Mouse (Mus musculus) adrenal gland, postnatal 36 days (tissue): ENCODE results near the gene Ak9. TPM values are rescaled to one million over a fixed set of nuclear protein-coding genes. Genes with fewer than 3 reads are reported as not detected.
"Not testable (repeated sequence)": the region's sequence is repeated elsewhere in the genome, so short reads cannot be mapped to it uniquely, and the experiment has no call there.

Source experiments
- DNase-seq, 2 experiments: peaks; one replicate each; pipeline ENCODE4 v3.0.0; 2021; ENCODE audit warnings: mixed read lengths in 1 of 2
- total RNA-seq, 2 experiments: library from RNA; stranded (reverse); gene quantifications; 2 replicates each; pipeline ENCODE4 v1.2.3; 2021

Ak9 gene
- total RNA-seq, 2 experiments from 2014 or later: not detected

DNA sequence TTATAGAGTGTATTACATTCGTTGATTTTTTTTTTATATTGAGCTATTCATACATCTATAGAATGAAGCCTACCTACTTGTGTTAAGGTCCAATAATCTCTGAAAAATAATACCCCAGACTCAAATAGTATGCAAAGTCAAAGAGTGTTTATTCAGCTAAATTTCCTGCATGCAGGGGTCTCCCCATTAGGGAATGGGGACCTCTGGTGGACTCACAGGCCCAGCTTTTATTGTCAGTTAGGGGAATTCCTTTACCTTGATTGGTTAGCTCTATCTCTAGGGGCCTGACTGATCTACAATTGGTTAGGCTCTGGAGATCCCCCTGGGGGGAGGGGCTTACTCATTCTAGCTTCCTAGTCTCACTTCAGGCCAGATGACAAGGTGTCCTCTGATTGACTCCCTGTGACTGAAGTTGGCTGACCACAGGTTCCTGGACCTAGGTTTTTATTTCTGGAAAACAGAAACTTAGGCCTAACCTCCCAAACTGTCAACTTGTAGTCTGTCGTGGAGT is 28.8 kb downstream of the Ak9 start:
- DNase-seq: no peak

DNA sequence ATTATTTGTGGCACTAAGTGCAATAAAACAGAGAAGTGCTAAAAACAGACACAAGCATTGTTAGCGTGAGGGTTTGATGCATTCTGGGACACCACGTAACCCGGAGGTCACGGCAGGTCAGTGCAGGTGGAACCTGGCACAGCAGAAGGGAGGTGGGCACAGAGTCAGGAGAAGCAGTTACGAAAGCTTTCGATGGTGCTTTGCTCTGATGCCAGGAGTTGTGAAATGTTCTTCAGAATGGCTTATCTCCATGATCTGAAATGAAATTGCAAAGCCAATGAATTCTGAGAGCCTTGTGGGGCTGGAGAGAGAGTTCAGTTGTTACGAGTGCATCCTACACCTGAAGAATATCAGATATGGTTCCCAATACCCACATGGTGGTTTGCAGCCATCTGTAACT is 37.6 kb downstream of the Ak9 start:
- DNase-seq: peak in 1 of 2 experiments; percentile 13

DNA sequence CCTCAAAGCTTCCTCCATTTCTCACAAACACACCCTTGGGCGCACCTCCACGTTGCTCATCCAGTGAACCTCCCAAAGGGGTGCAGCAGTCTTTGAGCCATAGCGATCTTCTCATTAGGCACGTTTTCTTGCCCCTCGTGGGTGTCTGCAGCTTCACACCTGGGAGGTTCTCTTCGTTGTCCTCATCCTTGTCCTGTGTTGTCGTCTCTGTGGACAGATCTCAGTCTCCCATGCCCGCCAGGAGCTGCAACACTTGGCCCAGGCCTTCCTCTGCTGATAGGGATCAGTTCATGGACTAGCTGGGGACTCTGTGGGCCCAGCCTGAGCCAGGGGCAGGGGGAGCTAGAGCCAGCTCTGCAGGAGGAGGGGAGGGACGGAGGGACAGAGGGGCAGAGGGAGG is 61.3 kb downstream of the Ak9 start:
- DNase-seq: no peak

DNA sequence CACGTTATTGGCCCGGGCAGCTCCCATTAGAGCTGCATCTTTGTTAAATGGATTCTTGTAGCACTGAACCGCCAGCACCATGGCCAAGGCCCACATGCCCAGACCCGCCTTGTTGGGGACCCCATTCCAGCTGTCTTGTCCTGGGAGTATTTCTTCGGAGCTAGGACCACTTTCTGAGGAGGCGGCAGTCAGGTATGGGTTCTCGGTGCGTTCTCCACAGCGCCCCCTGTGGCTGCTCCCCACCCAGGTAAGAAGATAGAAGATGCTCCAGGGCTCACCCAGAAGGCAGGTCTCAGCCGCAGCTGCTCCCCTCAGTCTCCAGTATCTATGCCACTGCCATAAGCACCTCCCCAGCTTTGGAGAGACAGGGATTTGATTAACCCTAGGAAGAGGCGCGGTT is 76.7 kb downstream of the Ak9 start:
- no peak for DNase-seq

DNA sequence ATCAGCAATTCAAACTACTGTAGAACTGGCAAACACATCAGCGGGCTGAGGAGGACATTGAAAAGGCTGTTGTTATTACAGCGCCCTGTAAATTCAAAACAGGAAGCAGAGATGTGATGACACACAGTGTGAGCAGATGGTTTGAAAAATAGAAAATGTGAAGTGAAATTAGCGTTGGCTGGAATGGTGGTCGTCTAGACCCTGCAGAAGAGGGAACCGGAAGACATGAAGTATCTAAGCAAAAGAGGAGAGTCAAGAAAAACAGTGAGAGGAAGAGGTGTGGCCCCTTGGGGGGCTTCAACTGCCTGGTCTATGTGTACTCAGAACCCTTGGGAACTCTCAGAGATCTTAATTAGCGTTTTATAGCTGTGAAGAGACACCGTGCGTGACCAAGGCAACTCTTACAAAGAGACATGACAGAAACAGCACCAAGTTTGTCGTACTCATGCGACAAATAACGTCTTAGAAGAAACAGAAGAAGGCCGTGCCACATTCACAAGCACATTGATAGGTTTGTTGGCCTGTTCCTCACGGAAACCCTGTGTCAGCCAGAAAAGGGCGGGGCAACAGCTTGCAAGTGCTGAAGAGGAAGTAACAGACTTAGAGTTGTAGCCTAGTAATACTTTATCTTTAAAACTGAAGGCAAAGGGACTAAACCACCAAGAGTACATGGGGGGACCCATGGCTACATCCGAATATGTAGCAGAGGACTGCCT is 81.9 kb downstream of the Ak9 start:
- peak in 1 of 2 experiments; percentile 24 for DNase-seq

DNA sequence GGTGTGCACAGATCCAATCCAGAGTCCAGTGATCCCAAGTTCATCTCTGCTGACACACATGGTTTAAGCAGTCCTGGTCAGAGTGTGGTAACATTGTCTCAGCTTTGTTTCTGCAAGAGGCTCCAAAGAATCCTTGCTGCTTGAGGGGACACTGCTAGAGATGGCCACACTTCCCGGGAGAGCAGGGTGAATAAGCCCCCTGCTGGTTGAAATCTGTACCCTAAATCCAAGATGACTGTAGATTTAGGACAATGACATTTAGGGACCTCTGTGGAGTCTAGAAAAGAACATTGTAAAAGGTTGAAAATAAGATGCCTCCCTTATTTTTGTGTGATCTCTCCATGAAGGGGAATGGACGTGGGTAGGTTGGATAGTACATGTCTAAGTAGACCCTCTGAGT is 89.8 kb downstream of the Ak9 start:
- no peak for DNase-seq

DNA sequence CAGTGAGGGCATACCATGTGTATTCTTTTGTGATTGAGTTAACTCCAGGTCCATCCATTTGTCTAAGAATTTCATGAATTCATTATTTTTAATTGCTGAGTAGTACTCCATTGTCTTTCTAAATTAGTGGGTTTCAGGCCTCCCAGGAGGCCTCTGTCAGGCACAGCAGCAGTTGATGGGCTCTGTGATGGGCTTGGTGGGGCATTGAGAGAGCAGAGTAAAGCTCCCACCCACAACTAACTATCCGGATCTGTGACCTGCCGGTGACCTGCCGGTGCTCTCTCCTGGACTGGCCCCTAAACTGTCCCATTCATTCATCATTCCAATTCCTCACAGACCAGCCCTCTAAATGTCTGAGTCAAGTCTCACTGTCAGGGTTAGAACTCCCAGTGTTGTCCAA is 97.3 kb downstream of the Ak9 start:
- no peak for DNase-seq

DNA sequence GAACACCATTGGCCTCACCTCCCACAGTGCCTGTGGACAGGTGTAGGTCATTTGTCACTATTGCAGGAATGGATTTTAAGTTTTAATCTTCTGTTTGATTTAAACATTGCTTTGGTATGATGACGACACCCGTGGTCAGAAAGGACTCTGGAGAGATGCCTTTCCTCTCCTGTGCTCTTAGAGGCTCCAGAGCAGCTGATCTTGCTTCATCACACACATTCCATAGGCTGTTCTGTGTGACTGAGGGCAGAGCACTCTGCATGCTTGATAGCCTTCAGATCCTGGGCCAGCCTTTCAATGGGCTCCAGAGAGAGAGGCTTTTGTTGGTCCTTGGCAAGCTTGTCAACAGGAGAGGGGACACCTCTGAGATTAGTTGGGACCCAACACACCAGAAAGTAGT is 99.6 kb downstream of the Ak9 start:
- DNase-seq: no peak

DNA sequence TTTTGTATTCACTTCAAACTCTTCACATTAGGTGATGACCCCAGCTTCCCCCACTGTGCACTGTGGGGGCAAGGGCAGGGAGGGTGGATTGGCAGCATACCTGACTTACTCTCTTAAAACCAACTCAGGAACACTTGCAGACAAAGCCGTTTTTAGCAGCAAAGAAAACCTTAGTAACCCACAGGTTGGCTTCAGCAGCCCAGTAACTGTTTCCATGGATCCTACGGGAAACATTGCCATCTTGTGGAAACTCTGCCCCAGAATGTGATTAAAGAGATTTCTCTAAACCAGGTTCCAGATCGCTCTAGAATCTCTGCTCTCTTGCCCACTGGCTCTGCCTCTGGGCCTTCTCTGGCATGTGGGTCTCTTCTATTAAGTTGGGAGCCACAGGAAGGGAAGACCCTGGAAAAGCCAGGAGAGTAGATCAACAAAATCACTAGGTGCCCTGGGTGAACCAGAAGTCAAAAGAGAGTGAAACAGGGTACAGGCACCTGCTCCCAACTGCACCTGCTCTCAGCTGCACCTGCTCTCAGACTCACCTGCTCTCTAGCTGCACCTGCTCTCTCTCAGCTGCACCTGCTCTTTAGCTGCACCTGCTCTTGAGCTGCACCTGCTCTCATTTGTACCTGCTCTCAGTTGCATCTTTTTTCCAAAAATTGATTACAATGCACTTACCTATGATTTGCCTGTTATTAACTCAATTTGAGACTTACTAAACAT is 100.3 kb downstream of the Ak9 start:
- no peak for DNase-seq

DNA sequence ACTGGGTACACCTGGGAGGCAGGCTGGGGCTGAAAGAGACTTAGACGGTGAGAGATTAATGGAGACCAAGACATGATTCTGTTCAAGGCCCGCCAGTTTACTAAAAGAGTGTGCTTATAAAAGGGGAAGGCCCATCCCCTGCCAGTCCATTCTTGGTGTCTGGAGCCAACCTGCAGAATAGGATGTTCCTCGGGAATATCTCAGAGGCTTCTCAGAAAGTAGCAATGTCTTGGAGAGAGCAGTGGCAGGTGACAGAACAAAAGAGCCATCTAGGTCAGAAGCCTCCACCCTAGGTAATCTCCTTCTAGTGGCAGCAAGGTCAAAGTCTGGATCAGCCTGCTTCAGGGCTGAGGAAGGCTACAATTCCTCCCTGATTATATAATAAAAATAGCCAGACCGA is 106.4 kb downstream of the Ak9 start:
- not testable (repeated sequence) for DNase-seq

DNA sequence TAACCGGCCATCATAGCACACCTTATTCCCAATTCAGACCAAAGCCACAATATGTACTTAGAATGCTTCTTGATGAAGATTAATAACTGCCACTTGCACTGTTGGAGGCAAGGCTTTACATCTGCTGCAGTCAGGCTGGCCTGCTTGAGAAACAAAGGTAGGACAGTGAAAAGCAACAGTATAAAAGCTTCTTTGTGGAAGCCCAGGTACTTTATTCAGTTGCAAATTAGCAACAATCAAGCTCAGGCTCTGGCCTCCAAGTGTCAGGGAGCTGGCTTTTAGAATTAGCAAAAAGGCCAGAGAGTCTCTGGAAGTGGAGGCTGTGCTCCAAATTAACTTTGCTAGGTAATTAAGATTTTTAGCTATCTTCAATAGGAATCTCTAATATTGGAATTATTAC is 107.0 kb downstream of the Ak9 start:
- DNase-seq: not testable (repeated sequence)

DNA sequence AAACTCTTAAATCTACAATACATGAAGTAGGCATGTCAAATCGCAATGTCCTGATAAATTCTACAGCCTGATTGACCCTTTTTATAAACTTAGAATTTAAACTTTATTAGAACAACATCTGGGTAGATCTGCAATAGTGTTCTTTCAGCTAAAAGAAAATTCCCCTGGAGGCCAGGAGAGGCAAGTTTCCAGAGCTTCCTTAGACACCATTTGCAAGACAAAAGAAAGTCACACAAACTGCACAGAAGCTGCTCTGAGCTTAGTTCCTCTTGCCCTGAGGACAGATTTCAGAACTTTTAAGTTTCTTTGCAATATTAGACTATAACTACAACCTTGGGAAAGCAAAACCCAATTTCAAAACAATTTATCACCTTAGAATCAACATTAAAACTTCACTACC is 109.7 kb downstream of the Ak9 start:
- DNase-seq: not testable (repeated sequence)

DNA sequence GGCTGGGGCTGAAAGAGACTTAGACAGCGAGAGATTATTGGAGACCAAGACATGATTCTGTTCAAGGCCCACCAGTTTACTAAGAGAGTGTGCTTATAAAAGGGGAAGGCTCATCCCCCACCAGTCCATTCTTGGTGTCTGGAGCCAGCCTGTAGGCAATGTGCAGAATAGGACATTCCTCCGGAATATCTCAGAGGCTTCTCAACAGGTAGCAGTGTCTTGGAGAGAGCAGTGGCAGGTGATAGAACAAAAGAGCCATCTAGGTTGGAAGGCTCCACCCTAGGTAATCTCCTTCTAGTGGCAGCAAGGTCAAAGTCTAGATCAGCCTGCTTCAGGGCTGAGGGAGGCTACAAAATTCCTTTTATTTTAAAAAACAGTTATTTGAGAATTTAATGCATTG is 111.6 kb downstream of the Ak9 start:
- DNase-seq: not testable (repeated sequence)

DNA sequence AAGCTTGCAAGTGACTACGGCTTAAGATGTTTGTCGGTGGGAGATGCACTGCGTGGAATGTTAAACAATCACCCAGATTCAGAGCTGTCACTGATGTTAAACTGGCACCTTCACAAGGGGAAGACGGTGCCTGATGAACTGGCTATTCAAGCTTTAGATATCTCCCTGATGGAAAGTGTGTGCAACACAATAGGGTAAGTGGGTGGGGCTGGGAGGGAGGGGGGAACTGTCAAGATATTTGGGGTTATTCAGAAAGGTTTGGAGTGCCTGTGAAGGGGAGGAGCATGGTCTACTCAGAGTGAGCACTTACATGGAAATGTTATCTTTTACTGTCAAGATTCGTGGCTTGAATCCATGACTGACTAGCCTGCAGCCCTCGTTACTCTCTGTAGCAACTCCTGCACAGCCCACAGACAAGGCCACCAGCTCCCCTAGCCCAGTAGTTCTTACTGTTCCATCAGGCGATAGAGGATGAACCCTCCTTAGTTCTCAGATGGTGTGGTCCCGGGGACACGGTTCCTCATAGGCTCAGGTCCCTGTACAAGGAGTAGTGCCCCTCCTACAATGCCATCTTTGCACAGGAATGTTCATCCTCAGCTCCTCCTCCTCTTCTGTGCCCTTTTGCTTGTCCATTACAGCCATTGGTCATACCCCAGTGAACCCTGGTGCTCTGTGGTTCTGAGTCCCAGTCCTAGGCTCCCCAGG is 116.9 kb downstream of the Ak9 start:
- no peak for DNase-seq

DNA sequence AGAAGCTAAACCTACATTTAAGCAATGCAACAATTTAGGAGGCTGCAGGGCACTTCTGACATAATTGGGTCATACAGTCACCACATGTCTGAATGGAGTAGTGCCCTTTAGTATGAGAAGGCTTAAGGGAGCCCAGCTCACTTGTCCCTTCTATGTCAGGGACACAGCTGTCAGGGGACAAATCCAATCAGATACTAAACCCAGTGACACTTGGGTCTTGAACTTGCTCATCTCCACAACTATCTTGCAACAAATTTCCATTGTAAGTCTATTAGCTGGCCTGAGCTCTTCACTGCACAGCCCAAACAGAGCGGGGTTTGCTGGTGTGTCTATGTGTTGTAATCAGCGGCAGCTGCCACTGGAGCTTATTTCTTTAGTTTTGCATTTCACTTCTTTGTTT is 119.9 kb downstream of the Ak9 start:
- DNase-seq: peak; percentile 4 to 7

DNA sequence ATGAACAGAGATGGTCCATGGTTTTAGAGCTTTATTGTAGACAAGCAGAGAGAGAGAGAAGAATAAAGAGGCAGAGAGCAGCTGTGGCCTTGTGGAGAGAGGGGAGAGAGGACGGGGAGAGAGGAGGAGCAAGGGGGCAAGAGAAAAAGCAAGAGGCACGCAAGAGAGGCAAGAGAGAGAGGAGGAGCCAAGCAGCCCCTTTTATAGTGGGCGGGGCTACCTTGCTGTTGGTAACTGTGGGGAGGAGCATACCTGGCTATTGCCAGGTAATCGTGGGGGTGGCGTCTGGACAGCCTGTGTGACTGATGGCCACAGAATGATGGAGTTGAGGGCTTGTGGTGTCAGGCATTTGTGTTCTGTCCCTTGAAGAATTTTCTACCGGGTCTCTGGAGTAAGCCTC is 122.6 kb downstream of the Ak9 start:
- DNase-seq: no peak

DNA sequence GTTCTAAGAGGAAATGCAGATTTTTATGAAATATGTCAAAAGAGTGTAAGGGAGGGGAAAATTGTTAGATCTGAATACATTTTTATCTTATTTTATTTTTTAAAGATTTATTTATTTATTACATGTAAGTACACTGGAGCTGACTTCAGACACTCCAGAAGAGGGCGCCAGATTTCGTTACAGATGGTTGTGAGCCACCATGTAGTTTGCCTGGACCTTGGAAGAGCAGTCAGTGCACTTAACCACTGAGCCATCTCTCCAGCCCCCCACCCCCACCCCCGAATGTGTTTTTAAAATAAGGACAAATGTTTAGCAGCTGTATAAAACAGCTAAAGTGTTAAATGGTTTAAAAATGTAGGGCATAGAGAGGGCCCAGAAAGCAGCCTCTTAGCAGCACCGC is 130.8 kb downstream of the Ak9 start:
- peak; percentile 71 to 73 for DNase-seq

DNA sequence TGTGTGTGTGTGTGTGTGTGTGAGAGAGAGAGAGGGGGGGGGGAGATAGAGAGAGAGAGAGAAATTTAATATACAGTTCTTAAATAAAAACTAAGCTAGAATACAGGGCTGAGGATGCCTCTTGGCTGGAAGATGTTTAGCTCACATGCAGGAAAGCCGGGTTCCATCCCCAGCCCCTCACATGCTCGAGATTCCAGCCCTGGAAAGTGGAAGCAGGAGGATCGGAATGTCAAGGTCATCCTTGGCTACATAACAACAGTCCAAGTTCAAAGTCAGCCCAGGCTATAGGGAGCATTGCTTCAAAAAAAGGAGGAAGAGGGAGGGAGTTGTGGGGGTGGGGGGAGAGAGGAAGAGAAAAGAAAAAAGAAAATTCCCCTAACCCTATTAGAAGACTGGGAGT is 131.4 kb downstream of the Ak9 start:
- peak in 1 of 2 experiments; percentile 20 for DNase-seq

DNA sequence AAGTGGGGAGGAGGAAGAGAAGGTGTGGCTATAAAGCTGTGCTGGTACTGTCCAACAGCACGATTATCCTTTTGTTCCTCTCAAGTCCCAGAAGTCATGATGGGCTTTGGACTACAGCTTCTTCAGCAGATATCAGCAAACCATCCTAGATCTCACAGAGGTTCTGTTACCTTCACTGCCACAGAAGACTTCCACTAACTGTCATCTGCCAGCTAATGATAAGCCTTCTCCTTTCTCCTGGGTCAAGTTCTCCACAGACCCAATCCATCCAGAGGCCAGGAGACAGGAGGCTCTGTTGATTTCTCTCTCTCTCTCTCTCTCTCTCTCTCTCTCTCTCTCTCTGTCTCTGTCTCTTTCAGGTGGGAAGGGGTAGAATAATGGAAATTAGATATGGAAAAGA is 144.4 kb downstream of the Ak9 start:
- no peak for DNase-seq

DNA sequence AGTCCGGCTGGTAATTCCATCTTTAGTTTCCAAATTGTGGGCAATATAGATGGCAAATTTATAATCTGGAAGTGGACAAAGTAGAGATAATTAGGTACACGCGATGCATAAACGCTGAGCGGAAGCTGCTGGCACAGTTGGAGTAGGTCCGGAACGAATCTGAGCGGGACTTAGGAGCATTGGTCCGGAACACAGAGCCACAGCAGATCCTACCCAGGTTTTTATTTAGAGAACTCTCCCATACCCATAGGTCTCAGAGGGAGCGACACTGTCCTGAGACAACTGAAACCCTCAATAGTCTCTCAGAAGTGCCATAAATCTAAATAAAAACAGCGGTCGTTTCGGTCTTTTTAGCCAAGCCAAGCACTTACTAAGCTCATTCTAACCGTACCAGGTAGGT is 145.9 kb downstream of the Ak9 start:
- peak; percentile 26 to 43 for DNase-seq

DNA sequence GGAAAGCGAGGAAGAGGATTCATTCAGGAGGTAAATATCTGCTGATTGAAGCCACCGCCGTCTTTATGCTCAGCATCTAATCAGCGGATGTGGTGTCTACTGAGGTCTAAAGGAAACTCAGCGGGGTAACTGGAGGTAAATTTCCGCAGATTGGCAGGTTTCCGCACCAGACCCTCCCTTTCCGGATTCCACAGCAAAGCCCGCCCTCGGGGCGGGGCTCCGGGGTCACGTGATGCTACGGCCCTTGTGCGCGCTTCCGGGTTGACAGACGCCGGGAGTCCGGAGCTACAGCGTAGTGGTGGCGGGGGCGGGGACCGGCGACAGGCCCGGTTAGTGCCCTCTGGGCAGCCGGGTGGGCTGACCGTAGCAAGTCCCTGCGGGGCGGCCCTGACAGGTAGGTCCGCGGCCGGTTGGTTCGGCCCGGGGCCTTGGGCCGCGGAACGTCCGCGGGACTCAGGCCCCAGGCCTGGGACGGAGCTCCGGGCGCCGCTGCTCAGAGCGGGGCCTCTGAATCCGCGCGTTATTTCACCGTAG is 146.4 kb downstream of the Ak9 start, which contains the start of gene Zbtb24:
Gene Zbtb24 (plus strand): TSS at position 247 of the 534 bp plus-strand sequence.
- peak; percentile 95 to 98 for DNase-seq

DNA sequence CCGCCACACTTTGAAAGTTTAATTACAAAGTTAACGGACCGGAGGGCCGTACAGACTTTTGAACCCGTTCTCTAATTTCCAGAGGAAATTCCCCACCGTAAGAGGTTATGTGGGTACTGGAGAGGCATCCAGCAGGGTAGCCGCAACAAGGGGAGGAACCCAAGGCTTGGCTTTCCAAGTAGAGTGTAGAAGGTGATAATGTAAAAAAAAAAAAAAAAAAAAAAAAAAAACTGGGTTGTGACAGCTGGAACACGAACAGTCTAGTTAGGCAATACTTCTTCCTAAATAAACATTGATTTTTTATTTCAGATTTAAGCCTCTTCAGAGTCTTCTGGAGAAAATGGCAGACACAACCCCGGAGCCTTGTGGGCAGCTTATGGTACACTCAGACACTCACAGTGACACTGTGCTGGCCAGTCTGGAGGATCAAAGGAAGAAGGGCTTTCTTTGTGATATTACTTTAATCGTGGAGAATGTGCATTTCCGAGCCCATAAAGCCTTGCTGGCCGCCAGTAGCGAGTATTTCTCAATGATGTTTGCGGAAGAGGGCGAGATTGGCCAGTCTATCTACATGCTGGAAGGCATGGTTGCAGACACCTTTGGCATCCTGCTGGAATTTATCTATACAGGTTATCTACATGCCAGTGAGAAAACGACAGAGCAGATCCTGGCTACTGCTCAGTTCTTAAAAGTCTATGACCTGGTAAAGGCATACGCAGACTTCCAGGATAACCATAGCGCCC is 147.2 kb downstream of the Ak9 start:
- no peak for DNase-seq
